Mouse (Mus musculus) embryonic fibroblast, embryonic 13.5 days (primary cell): ENCODE measurements around the gene Sycp1. TPM values are rescaled to one million over a fixed set of nuclear protein-coding genes. Genes with fewer than 3 reads are reported as not detected.

Experiments used
- H3K27ac ChIP-seq: 2 replicates; pipeline ENCODE4 v1.5.1; 2012; ENCODE audit warnings: low read length, control low read depth, inconsistent platforms; ENCODE audit not compliant: insufficient read depth
- H3K4me1 ChIP-seq: 2 replicates; pipeline ENCODE4 v1.6.1; 2011; ENCODE audit warnings: low read length; ENCODE audit not compliant: control insufficient read depth, insufficient read depth
- H3K4me3 ChIP-seq: 2 replicates; pipeline ENCODE4 v1.5.1; 2011; ENCODE audit warnings: mild to moderate bottlenecking, control low read depth, low read length; ENCODE audit not compliant: insufficient read depth
- CTCF ChIP-seq: IDR thresholded peaks from 2 replicates; pipeline ENCODE4 v1.5.1; 2011; ENCODE audit warnings: mild to moderate bottlenecking, control low read depth, low read length, moderate library complexity, borderline replicate concordance; ENCODE audit not compliant: insufficient read depth
- POLR2A ChIP-seq: IDR thresholded peaks from 2 replicates; pipeline ENCODE4 v1.6.1; 2011; ENCODE audit warnings: low read depth, mild to moderate bottlenecking, control low read depth, low read length, moderate library complexity
- polyA plus RNA-seq: library from polyadenylated mRNA; stranded (reverse); fragments of >200 nt; gene quantifications from 2 replicates; pipeline ENCODE4 v1.2.4, GENCODE M21; 2011; ENCODE audit warnings: low read depth; ENCODE audit not compliant: missing spikeins, insufficient read length

The Sycp1 gene
- polyA plus RNA-seq, 1 experiment = not detected

DNA sequence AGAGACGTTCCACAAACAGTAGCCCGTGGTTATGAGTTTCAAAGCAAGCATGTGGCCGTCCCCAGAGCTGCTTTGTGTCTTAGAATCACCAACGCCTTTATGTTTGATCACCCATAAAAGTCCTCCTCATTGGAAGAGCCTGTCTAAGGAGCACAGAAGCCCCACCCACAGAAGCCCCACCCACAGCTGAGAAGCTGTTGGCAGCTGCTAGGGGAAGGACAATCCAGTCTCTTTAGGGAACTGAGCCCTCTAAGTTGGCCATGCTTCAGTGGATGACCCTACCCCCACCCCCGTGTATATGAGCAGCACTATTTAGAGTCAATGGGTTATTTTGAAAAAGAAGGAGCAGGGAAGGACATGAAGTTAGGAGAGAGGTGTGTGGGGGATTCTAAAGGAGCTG is 11.0 kb upstream of the Sycp1 start:
- TF ChIP-seq CTCF (no peak), POLR2A (no peak)
- Histone ChIP-seq H3K27ac (no peak overlapping the region), H3K4me3 (no peak overlapping the region), H3K4me1 (no peaks in the 10 kb centered on the region; the same call in 1 of the 2 replicates)

GRCm38 (mm10) chr3:102946312-102946711 is 10.4 kb upstream of the Sycp1 start:
- no peak overlapping the region for H3K4me3 ChIP-seq
- TF ChIP-seq POLR2A (no peak), CTCF (no peak)
- H3K4me1 ChIP-seq = no peaks in the 10 kb centered on the region; the same call in 1 of the 2 replicates
- H3K27ac ChIP-seq = no peak overlapping the region

- Histone ChIP-seq H3K4me1 (no peaks in the 10 kb centered on the region), H3K4me3 (no peak overlapping the region)
- TF ChIP-seq POLR2A = no peak
- TF ChIP-seq CTCF = no peak
Observed at GRCm38 (mm10) chr3:102938100-102938499, 2.2 kb upstream of the Sycp1 start.

GRCm38 (mm10) chr3:102899136-102899535 is 36.8 kb downstream of the Sycp1 start:
- H3K4me1 ChIP-seq = no peaks in the 10 kb centered on the region
- H3K27ac ChIP-seq = no peak overlapping the region
- TF ChIP-seq POLR2A (no peak), CTCF (no peak)
- no peak overlapping the region for H3K4me3 ChIP-seq

More at GRCm38 (mm10) chr3:102938100-102938499, 2.2 kb upstream of the Sycp1 start:
- H3K27ac ChIP-seq = no peak overlapping the region

GRCm38 (mm10) chr3:102880529-102880928 is 55.4 kb downstream of the Sycp1 start:
- H3K4me3 ChIP-seq = no peak overlapping the region
- no peaks in the 10 kb centered on the region for H3K4me1 ChIP-seq
- H3K27ac ChIP-seq = no peak overlapping the region
- TF ChIP-seq CTCF (no peak), POLR2A (no peak)

DNA sequence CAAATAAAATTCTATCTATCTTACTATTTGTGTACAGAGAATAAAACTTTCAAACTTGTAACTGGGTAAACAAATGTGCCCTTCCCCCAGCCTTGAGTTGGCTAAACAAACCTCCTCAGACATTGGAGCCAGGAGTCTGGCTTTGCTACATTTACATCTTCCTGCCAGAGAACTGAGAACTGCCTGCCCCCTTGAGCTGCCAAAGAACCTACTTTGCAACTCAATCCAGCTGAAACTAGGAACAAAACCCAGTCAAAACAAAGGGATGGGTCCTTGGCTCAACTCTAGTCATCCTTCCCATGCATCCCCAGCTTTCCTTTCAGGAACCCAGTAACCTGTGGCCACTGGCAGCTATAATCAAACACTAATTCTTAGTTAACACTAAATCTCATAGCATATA is 87.2 kb downstream of the Sycp1 start:
- Histone ChIP-seq H3K4me1 (no peaks in the 10 kb centered on the region), H3K27ac (no peak overlapping the region)
- TF ChIP-seq CTCF (no peak), POLR2A (no peak)

GRCm38 (mm10) chr3:102842386-102842785 is 93.5 kb downstream of the Sycp1 start:
- no peak overlapping the region for H3K27ac ChIP-seq
- TF ChIP-seq CTCF = no peak
- TF ChIP-seq POLR2A = no peak

More for the DNA sequence above, 87.2 kb downstream of the Sycp1 start:
- H3K4me3 ChIP-seq = no peak overlapping the region

DNA sequence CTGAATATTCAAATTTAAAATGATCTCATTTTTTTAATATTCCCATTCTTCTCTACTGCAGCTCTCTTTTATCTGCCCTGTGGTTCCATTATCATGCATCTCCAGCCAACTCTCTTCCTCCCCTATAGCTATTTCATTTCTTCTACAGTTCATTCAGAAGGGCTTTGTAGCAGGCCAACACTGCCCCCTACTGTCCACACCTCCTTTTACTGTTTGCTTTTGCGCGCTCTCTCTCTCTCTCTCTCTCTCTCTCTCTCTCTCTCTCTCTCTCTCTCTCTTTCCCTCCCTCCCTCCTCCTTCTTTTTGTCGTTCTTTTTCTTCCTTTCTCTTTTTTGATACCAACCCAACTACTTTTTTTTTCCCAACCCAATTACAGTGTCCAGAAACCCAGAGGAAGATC is 132.0 kb downstream of the Sycp1 start:
- Histone ChIP-seq H3K4me1 (no peaks in the 10 kb centered on the region), H3K27ac (no peak overlapping the region), H3K4me3 (no peak overlapping the region)
- TF ChIP-seq CTCF = no peak
- TF ChIP-seq POLR2A = no peak

More at GRCm38 (mm10) chr3:102842386-102842785, 93.5 kb downstream of the Sycp1 start:
- H3K4me1 ChIP-seq = no peaks in the 10 kb centered on the region
- no peak overlapping the region for H3K4me3 ChIP-seq

DNA sequence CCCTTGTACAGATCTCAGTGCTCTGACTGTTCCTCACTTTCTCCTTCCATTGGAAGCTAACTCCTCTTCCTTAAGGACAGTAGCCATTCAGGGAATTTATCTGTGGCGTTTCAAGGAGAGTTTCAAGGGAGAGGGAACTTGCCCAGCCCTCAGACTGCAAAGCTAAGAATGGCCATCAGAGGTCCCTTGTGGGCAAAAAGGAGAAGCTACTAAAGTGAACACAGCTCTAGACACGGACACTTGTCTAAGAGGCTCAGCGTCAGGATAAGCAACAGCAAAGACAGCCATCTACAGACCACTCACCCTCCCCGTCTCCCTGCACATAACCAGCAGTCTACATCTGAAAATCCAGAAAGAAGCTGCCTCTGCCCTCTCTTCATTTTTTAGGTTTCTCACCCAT is 148.5 kb downstream of the Sycp1 start:
- H3K4me3 ChIP-seq = no peak overlapping the region
- H3K4me1 ChIP-seq = no peaks in the 10 kb centered on the region
- H3K27ac ChIP-seq = no peak overlapping the region
- TF ChIP-seq CTCF (no peak), POLR2A (no peak)

DNA sequence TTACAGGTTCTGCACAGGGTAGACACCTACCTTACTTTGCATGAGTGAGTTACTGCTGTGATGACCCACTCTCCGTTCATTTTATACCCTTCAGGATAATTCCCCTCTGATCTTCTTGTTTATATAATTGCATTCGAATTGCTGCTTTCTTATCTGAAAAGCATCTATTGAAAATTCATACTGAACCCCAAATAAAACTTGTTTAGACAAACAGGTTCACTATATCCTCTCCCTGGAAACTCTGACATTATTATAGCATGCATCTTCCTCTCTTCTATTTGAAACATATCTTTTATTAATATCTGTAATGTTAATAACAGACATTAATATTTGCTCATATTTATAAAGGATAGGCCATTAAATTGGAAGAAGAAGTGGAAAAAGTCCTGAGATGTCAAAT is 153.3 kb downstream of the Sycp1 start, which contains the start of gene Tshb:
Gene Tshb (minus strand): TSS at position 101 of the 400 bp plus-strand sequence.
- H3K27ac ChIP-seq = no peak within 1 kb of the TSS
- TF ChIP-seq POLR2A = no peak
- TF ChIP-seq CTCF = no peak
- H3K4me3 ChIP-seq = no peak within 1 kb of the TSS
- H3K4me1 ChIP-seq = no peaks in the 10 kb centered on the region
